Mouse (Mus musculus) ovary, adult 10 weeks (tissue): Measurements from ENCODE around the gene Lmbr1. TPM values are rescaled to one million over a fixed set of nuclear protein-coding genes. Genes with fewer than 3 reads are reported as not detected.

Experiments used
- polyA plus RNA-seq: library from polyadenylated mRNA; stranded (reverse); fragments of 350-450 nt; fragmentation: Illumina TruSeq; extraction: RNeasy Lipid Tissue Mini Kit (QIAGEN cat#74804); gene quantifications from one replicate; pipeline ENCODE4 v1.2.3, GENCODE M21; 2014

Lmbr1 gene
- polyA plus RNA-seq: 19.7 TPM

DNA sequence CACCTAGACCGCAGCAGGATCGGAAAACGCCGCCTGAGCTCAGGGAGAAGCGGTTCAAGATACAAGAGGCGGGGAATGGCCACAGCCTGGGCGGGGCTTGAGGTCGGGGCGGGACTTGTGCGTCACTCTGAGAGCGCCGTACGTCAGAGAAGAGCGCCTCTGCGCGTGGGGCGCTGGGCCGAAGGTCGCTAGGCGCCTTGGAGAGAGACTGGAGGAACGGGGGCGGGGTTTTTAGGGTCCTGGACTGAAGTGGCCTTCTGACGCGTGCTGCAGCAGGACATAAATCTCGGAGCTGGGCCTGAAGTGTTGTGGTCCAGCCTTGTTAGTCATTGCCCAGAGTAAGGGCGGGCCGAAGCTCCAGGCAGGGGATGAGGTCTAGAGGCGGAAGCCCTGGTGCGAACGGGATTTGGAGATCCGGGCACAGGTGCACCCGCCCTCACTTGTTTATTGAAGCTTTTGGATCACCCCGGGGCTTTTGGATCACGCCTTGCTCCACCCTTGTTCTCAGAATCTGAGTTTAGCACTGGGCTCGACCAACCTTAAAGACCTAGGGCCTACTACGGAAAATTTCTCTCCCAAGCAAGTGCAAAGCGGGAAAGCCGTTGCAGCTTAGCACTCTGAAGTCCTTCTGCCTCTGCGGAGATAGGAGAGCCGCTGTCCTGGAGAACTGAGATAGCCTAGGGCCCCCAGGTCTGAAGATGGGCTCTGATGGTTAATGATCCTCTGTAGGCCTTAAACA lies at the start of gene Lmbr1:
Lmbr1 (minus strand) TSS at position 93 of the 739 bp plus-strand sequence.

DNA sequence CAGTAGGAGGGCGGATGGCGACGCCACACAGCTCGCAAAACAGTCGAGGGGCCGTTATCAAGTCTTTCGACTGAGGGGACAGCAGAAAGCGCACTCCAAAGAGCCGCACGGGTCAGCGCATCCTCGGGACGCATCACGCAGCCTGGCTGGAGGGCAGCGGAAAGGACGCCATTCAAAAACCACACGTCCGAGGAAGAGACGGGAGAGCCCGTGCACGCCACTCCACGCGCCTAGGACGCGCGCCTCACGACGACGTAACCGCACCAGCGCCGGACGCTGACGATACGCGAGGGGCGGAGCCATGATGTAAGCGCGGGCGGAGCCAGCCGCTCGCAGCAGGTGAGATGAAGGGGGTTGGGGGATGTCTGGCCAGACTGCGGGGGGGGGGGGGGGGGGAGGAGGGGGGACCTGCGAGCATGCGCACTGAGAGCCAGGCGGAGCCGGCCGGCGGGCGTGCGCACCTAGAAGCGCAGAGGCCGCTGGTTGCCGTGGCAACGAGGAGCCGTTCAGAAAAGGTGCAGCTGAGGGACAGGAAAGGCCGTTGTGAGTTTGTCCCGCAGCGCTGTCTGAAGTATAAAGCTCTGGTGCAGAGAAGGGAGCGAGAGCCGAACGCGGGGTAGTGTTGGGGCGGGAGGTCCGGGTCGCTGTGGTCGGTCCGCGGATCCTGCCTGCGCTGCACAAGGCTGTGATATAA lies 182.5 kb downstream of the Lmbr1 start, which contains the start of gene Rnf32:
Rnf32 (plus strand) TSS at position 423 of the 694 bp plus-strand sequence.

Other genes with a start within 250 kb of the Lmbr1 start
- 13.7 TPM for gene Rnf32, start 182.4 kb downstream of the Lmbr1 start, polyA plus RNA-seq
- 17.3 TPM for gene Nom1, start 56.3 kb upstream of the Lmbr1 start, polyA plus RNA-seq
- not detected for gene Mnx1, start 100.1 kb upstream of the Lmbr1 start, polyA plus RNA-seq
- gene Ube3c, start 190.9 kb upstream of the Lmbr1 start, polyA plus RNA-seq: 57.9 TPM